Mouse (Mus musculus): ENCODE data around the gene Ppp4r1.

Gene Ppp4r1

DNA sequence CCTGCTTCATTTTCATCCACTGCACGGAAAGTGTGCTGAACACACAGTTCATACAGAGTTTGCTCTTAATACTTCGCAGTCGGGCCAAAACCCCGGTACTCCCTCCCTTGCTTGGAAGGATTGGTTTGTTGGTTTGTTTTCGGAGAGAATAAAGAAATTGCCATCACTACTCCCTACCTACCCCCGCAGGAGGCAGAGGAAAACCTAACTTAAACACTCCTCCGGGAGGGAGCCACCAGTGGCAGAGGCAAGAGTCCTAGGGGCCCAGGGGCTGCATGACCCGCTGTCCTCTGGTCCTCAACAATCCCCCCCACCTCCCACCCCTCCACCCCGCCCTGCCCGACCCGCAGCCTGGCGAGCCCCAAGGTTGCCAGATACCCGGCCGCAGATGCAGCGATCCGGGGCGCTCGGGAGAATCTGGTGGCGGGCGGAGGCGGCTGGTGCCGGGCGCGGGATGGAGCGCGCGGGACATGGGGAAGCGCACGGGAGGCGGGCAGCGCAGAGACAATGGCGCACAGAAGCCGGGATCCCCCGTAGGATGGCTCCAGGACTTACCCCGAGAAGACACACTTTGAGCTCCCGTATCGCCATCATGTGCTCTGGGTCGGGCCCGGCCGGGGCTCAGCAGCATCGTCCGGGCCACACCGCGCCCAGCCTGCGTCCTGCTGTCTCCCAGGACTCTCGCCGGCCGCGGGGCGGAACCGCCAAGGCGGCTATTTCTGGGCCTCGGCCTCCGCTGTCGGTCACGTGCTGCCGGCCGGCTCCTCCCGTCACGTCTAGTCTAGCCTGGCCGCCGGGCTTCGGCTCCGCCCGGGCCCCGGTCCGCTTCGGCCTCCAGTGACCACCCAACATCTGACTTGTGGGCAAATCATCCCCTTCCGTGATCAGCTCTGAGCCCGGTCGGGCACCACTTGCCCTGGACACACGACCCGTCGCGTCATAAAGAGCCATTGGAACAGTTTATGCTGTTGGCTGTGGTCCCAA lies 10.1 kb upstream of the Ppp4r1 start, which contains the start of gene Rab31:
Gene Rab31 (minus strand): TSS at position 802 of the 984 bp plus-strand sequence.
- DNase-seq (ENCODE audit: low read depth, low spot score), result no peak

DNA sequence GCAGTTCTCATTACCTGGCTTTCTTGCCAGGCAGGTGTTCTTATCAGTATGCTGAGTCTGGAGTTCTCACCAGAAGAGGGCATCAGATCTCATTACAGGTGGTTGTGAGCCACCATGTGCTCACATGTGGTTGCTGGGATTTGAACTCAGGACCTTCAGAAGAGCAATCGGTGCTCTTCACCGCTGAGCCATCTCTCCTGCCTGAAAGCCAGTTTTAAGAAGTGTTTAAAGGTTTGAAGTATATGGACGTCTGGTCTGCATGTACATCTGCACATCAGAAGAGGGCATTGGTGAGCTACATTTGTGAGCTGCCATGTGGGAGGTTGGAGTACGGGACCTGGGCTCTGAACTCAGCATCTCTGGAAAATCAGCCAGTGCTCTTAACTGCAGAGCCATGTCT lies 8.8 kb upstream of the Ppp4r1 start:
- DNase-seq (ENCODE audit: low read depth, low spot score), result no peak

DNA sequence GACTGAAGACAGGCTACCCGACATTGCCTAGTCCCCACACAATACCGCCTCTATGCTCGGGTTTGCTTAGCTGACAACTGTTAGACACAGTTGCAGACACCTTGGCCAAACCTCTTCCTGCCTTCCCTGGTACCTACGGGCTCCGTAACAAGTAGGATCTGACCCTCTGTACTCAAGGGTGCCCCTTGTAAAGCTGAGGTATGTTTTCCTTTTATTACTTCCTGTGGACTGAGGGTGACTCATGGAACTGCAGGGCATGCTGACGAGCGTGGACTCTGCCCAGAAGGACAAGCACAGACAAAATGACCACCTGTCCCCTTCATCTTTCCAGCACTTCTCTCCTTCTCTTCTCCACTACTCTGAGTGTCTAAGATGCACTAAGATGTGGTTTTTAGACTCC lies 7.9 kb upstream of the Ppp4r1 start:
- DNase-seq (ENCODE audit: low read depth, low spot score), result no peak

DNA sequence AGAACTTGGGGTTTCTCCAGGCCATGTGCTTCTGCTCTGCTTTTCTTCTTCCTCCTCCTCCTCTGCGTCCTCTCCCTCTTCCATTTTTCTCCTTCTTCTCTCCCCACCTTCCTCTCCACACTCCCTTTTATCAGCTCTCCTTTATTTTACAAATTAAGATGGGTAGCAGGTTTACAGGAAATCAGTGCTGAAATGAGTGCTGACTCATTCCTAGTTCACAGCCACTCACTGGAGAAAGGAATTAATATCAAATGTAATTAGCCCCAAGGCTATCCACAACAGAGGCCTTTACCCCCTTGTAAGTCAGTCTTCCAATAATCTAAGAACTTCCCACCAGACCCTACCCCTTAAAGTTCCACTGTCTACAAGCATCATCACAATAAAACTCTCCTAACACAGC lies 6.1 kb upstream of the Ppp4r1 start:
- no peak for DNase-seq (ENCODE audit: low read depth, low spot score)

DNA sequence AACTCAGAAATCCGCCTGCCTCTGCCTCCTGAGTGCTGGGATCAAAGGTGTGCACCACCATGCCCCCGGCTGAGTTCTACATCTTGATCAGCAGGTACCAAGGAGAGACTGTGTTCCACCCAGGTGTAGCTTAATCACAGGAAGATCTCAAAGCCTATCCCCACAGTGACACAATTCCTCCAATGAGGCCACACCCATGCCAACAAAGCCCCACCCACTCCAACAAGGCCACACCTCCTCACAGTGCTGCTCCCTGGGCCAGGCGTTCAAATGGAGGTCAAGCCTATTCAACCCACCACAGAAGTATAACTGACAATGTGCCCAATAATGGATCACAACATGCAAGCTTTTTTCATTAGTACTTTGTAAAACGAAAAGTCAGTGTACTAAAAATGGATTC lies 4.9 kb upstream of the Ppp4r1 start:
- no peak for DNase-seq (ENCODE audit: low read depth, low spot score)

DNA sequence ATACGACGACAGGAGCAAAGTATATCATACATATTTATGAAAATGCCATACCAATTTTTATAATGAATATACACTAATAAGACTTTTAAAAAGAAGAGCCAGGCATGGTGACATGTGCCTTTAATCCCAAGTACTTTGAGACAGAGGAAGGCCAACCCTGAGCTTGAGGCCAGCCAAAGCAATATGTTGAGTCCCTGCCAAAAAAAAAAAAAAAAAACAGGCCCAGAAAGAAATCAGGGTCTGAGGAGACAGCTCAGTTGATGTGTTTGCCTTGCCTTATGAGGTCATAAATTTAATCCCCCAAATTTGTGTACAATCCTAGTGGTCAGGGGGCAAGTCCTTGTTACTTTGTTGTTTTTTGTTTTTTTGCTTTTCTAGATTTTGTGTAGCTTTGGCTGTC lies 1.4 kb upstream of the Ppp4r1 start:
- no peak for DNase-seq (ENCODE audit: low read depth, low spot score)

DNA sequence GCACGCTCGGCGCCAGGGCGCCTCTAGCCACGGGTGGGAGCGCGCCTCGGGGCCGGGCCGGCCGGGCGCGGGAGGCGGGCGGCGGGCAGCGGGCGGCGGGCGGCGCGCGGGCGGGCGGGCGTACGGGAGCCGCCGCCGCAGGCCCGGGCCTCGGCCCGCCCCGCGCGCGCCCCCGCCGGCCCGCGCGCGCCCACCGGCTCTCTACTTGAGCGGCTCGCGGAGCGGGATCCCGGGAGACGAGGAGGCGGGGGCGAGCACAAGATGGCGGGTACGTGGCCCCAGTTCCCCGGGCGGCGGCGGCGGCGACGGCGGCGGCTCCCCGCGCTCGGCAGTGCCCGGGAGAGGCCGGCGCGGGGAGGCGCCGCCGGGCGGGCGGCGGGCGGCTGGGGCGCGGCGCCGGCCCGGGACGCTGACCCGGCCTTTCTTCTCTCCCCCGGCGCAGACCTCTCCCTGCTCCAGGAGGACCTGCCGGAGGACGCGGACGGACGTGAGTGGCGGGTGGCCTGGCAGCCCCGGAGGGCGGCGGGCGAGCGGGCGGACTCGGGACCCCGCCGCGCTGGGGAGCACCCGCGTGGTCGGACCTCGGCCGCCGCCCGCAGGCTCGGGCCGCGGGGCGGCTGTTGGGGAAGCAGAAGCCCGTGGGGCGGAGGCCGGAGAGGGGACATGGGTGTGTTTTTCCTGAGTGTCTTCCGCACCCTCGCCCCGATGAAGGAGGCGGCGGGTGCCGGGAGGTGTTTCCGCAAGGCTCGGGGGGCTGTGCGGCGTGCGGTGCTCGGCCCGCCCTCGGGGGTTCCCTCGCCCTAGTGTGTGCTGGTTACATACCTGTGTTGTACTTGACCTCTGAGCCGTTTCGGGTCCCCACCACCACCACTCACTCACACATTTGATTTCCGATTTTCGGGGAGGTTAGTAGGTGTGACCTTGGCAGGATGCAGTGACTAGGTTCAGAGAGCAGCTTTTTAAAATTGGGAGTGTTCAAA lies 1.1 kb downstream of the Ppp4r1 start:
- DNase-seq (ENCODE audit: low read depth, low spot score), result no peak

DNA sequence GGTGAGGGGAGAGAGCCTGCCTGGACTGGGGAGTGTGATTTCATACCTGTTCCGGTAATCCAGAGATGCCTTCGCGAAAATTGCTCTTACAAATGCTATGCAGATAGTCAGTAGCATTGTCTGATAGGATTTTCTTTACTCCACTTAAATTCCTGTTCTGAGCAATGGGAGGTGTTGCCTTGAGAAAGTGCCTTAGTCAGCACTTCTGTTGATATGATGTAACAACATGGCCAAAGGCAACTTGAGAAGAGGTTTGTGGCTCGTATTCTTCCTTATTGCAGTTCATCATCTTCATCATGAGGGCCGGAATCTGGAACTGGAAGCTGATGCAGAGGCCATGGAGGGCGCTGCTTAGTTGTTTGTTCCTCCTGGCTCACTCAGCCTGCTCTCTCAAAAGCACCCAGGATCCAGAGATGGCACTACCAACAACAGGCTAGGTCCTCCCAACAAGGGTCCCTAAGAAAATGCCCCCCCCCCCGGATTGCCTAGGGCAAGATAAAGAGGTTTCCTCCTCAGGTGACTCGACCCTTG lies 2.3 kb downstream of the Ppp4r1 start:
- DNase-seq (ENCODE audit: low read depth, low spot score), result no peak

DNA sequence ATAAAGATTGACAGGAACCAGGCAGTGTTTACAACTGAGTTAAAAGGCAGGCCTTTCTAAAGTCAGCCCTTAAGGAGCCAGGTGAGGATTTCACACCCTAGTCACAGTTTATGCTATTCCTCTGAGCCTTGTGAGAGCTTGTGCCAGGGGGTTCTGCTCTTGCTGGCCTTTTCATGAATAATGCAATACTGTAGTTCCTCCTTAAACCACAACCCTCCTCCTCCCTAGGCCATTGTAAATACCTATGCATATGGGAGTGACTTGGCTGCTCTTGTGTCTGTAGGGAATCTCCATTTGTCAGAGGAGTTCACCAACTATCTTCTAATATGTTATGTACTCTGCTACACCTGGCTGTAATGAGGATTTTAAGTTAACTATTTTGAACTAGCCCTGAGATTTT lies 3.3 kb downstream of the Ppp4r1 start:
- DNase-seq (ENCODE audit: low read depth, low spot score), result no peak

DNA sequence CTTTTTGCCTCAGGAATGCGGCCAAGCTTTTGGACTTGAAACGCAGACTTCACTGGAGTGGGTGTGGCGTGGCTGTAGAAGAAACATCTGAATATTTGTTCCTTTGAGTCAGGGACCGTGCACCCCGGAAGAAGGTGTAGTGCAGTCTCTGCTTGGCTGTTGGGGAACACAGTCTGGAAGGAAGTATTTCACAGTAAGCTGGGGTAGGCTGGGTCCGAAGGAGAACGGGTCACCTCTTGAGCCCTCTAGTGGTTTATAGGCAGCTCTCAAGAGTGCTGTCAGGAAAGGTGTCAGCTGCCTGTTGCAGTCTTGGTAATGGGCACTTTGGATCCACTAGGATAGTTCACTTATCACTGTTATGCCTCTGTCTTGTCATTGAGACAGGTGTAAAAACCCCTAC lies 3.9 kb downstream of the Ppp4r1 start:
- no peak for DNase-seq (ENCODE audit: low read depth, low spot score)

DNA sequence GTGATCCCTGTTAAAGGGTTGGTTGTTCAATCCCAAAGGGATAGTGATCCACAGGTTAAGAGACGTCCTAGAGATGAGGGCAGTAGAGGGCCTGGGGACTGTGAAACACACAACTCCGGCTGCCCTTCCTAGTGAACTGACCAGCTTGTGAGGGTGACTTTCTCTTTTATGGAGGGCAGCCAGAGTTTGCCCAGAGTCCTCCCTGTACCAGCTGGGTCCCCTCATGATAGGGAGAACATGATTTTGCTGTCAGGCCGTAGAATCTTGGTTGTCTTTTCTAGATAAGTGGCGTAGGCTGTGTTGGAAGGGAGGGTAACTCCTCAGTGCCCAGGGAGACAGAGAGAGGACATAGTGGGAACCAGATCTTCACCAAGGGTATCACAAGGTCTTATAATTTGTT lies 4.9 kb downstream of the Ppp4r1 start:
- no peak for DNase-seq (ENCODE audit: low read depth, low spot score)

DNA sequence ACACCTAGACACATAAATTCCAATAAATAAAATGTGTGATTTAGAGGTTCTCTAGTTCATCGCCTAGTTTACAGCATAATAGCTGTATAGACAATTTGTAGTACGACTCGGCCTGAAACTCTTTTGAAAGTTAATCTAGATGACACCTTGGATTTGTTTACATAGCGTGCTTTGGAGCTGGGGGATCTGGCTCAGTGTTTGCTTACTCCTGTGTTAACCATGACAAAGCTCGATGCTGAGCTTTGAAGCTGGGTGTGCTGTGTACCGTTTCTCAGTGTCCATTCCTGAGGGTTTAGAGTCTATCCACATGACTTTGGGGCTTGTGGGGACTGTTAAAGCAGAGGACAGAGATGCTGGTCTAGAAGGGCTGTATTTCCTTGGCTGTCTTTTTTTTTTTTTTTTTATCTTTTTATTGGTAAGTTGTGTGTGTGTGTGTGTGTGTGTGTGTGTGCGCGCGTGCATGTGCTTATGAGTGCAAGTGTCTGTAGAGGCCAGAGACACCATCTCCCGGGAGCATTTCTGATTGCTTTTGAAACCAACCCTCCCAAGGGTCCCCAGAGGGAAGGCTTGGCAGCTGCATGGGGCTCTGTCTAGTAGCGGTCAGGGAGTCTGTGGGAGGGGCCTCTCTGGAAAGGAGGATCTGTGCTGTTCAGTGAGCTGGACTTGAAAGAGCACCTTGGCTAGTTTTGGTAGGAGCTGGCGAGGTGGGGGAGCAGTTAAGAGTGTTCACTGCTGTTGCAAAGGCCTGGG lies 6.3 kb downstream of the Ppp4r1 start:
- DNase-seq (ENCODE audit: low read depth, low spot score), result no peak

DNA sequence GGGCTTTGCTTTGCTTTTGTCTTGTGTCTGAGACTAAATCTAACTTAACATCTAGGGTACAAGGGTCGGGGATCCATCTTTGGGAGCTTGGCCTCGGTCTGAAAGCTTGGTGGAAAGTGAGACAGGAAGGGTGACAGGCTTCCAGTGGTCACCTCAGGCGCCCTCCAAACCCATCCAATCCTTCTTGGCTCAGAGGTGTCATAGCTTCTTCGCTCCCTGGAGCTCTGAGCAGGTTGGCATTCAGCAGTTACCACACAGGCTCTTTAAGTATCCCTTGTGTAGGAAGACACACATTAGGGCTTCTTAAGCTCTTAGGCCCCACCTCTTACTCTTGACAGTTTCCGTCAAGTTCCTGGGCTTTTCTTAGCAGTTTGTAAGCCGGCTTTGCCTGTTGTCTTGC lies 7.2 kb downstream of the Ppp4r1 start:
- DNase-seq (ENCODE audit: low read depth, low spot score), result no peak

DNA sequence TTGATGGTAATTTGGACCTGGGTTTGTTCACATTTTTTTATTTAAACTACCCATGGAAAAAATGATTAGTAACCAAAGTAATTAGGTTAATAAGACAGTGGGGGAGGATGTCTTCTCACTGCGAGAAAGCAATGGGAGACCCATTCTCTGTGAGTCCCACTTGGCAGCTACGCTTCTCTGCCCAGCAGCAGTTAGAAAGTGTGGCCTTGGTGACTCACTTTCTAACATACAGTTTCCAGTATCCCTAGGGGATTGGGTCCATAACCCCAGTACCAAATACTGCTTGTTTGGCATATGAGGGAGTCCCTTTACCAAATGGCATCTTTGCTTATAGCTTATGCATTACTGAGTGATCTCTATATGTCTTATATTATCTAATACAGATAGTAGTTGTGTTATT lies 8.8 kb downstream of the Ppp4r1 start:
- no peak for DNase-seq (ENCODE audit: low read depth, low spot score)

DNA sequence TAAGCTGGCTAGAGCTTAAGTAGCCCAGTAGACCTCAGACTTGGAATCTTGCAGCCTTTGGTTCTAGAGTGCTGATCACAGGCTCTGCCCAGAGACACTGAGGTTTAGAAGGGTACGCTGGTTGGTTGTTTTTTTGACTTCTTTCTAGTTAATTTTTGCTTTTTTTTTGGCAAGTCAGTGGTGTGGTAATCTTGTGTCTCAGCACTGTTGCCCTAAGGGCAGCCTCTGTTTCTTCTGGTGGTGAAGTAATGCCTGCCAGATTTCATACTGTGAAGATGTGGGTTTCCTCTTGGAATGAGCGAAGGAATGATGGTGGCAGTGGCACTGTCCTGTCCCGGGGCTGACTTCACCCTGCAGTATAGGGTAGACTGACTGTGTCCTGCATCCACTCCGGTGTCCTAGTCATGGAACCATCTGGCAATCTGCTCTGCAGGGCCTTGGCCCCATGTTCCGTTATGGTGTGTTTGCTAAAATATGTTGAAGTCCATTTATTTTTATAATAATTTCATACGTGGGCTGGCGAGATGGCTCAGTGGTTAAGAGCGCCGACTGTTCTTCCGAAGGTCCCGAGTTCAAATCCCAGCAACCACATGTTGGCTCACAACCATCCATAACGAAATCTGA lies 11.0 kb downstream of the Ppp4r1 start:
- DNase-seq (ENCODE audit: low read depth, low spot score), result no peak

DNA sequence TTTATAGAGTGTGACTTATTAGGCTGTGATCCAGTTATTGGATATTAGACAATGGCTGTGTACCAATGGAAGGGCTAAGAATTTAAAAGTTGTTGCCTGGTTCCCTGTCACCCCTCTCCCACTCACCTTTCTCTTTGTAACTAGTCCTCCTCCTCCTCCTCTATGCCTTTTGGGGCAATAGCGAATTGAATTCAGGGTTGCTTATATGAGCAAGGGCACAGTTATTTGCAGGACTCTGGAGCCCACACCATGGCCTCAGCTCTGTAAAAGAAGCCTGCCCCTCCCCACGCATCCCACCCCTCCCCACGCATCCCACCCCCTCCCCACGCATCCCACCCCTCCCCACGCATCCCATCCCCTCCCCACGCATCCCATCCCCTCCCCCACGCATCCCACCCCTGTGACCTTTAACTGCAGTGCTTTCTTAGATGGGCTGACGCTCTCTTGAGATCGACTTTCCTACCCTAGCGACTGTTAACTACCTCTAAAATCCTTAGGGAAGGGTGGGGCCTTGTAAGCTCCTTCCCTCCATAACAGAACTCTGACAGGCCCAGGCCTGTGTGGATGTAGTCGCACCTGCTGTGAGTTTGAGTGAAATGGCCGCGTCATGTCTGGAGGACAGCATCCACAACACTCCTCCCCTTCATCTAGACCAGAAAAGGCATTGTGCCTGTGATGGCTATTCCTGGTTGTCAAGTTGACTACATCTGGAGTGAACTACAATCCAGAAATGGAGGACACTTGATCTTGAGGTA lies 11.9 kb downstream of the Ppp4r1 start:
- no peak for DNase-seq (ENCODE audit: low read depth, low spot score)

DNA sequence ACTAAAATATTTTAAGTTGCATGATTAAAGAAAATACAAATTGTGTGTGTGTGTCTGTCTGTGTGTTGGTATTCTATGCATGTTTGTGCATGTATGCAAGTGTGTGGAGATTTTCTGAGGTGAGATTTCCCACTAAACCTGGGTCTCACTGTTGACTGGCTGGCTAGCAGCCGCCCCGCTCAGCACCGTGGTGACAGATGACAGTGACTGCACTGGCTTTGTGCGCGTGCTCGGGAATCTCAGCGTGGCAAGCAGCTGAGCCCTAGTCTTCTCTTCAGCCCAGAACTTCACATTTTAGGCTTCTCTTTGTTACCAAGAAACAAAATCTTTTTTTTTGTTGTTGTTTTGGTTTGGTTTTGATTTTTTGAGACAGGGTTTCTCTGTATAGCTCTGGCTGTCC lies 13.7 kb downstream of the Ppp4r1 start:
- no peak for DNase-seq (ENCODE audit: low read depth, low spot score)

DNA sequence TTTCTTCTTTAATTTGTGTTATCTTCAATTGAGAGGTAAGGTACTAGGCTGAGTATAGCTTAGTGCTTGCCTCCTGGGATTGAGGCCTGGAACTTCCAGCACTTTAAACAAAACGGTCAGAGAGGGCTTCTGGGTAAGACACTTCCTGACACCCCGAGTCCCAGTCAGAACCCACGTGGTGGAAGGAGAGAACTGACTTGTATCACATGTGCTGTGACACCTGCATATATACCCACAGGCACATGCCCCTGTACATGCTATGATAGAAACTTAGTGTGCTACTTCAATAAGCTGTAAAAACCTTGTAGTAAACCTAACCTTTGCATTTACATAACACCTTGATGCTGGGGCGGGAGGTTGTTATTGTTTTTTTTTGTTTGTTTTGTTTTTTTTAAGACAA lies 16.1 kb downstream of the Ppp4r1 start:
- no peak for DNase-seq (ENCODE audit: low read depth, low spot score)

DNA sequence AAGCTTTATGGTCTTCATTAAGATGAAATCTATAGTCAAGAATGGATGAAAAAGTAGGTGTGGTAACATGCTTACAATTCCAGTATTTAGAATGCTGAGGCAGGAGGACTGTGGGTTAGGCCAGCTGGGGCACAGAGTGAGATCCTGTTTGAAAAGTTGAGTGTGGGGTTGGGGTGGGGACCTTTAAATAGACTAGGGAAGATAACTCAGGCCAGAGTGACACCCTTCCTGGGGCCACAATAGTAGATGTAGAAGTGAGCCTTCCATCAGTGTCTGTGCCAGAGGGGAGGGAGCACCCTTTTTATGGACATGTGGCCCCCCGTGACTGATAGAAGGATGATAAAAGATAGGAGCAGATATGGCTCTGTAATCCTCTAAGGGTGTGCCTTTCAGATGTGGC lies 17.0 kb downstream of the Ppp4r1 start:
- no peak for DNase-seq (ENCODE audit: low read depth, low spot score)

DNA sequence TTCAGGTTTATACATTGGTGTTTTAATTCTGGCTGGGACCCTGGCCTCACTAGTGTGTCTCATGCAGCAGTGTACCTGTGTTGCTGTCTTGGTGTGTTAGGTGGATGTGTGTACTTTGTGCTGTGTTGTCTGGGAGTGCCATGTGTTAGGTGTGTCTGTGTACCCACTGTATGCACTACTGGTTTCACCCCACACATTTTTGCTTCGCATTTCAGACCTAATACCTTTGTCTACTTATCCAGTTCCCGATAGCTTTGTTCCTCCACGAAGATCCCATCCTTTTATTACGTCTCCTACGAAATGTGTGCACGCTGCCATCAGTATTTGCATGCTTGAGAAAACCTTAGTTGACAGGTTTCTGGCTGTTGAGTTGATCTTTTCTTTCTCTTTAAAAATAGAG lies 18.1 kb downstream of the Ppp4r1 start:
- DNase-seq (ENCODE audit: low read depth, low spot score), result no peak
